Mouse (Mus musculus): ENCODE data around the gene Tjp3.

DNA sequence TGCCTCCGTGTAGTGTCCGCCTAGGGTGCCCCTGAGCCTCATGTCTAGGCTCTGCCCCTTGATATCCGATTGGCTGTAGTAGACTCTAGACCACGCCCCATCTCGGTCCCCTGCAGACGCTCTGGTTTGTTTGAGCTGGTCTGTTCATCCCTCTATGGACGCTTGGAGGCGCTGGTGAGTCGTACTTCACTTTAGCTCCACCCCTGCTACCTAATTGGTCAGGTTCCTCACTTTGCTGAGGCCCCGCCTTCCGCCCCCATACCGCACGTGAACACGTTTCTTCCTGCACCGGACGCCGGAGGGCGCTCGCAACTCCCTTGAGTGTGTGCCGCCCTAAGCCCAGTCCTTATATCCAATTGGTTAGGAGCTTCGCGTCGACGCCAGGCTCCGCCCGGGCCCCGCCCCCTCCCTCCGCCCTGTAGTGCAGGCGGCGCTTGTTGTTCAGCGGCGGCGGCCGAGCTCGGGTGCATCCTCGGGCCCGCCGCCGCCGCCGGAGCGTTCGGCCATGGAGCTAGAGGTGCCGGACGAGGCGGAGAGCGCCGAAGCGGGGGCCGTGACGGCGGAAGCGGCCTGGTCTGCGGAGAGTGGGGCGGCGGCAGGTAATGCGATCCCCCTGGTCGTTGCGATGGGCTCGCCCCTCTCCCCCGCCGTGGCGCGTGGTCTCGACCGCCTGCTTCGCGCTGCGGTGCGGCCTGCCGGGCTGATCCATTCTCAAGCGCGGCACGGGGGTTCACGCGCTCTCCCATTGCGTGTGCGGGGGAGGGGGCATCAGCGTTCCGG lies 1.4 kb upstream of the Tjp3 start, which contains the start of gene Pip5k1c:
- TF ChIP-seq EP300 (optimal IDR thresholded peaks at IDR 0.05) (no peak), CTCF (IDR thresholded peaks at IDR 0.05; ENCODE audit: low read depth) (peak; percentile 92)
